In the genomic region with DNA sequence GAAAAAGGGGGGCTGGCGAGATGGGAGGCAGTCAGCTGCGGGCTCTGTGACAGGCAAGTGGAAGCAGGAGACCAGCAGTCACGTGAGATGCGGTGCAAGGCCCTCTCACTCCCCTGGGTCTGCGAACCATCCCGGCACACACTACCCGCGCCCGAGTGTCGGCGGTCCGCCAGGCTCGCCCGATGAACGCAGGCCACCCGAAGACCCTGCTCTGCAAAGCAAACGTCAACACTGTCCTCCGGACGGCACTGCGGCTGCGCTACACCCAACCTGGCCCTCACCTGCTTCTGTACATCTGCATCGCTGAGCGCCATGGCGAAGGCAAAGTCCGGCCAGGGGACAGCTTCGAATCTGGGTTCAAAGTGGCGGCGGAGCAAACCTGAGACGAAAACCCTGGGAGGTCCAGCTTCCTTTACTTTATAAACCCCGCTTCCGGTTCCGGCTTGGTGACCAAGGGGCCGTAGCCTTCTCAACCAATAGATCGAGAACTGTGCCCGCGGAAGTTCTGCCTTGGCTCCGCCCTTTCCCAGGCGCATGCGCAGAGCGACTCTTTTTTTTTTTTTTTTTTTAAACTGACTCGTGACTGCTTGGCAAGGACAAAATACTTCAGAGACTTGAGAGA, we compare ENCODE assay signal across 8 mouse cellular contexts. TPM values are rescaled to one million over a fixed set of nuclear protein-coding genes. Genes with fewer than 3 reads are reported as not detected.
DNase-seq lines count a peak whose midpoint lies in the region; ATAC-seq and TF ChIP-seq lines count a peak whose summit lies in the region.

A gene (minus strand): TSS at position 487 of the 622 bp plus-strand sequence.

- peak within 1 kb of the TSS; percentile 93 for H3ac ChIP-seq in C2C12 (ENCODE audit: control insufficient read depth, insufficient read length, low read depth)

- DNase-seq in brain, embryonic 14.5 days (ENCODE audit: low read depth): peak; percentile 98
- peak; percentile 98 for DNase-seq in kidney, postnatal 0 days (ENCODE audit: low spot score)
- peak; percentile 91 for DNase-seq in liver, embryonic 11.5 days (ENCODE audit: low spot score)
- peak; percentile 95 for DNase-seq in naive thymus-derived CD4-positive, alpha-beta T cell, adult 2 months (ENCODE audit: low read depth)

- H3K9me3 ChIP-seq in erythroblast, embryonic 14.5 days (ENCODE audit: control insufficient read depth, low read length): no peaks in the 10 kb centered on the region
- H3K9me3 ChIP-seq in heart, embryonic 12.5 days (replicated peaks): 0 out of 2 replicates have a peak, but pooled peaks cover 2% of the 10 kb centered on the region
- no peaks in the 10 kb centered on the region for H3K9me3 ChIP-seq in kidney, postnatal 0 days (replicated peaks; ENCODE audit: low read length)
- H3K9me3 ChIP-seq in liver, embryonic 11.5 days (ENCODE audit: control insufficient read depth, low read length): peaks cover 2% of the 10 kb centered on the region; the same call in 1 of the 2 replicates
- H3K9me3 ChIP-seq in stomach, embryonic 14.5 days (ENCODE audit: control insufficient read depth, low read depth, low read length): no peaks in the 10 kb centered on the region

- peak within 1 kb of the TSS; percentile 82 for H3K9ac ChIP-seq in heart, embryonic 12.5 days
- H3K9ac ChIP-seq in kidney, postnatal 0 days (ENCODE audit: low read depth, low read length): peak within 1 kb of the TSS; percentile 81
- peak within 1 kb of the TSS; percentile 74 for H3K9ac ChIP-seq in liver, embryonic 11.5 days (ENCODE audit: low read depth, low read length)
- peak within 1 kb of the TSS; percentile 54 for H3K9ac ChIP-seq in stomach, embryonic 14.5 days (replicated peaks; ENCODE audit: low read depth, low read length)

- TF ChIP-seq CTCF in C2C12 (IDR thresholded peaks at IDR 0.05; ENCODE audit: control insufficient read depth, insufficient read depth, insufficient read length): no peak
- no peak for TF ChIP-seq CTCF in brain, embryonic 14.5 days (IDR thresholded peaks at IDR 0.05; ENCODE audit: borderline replicate concordance, extremely low read depth, insufficient read depth, insufficient read length)
- no peak for TF ChIP-seq CTCF in kidney, postnatal 0 days (IDR thresholded peaks at IDR 0.05; ENCODE audit: low read depth)

- H3K27ac ChIP-seq in heart, embryonic 12.5 days (ENCODE audit: poor library complexity, severe bottlenecking): peak within 1 kb of the TSS; percentile 91
- H3K27ac ChIP-seq in kidney, postnatal 0 days: peak within 1 kb of the TSS; percentile 97
- peak within 1 kb of the TSS; percentile 81 for H3K27ac ChIP-seq in liver, embryonic 11.5 days (ENCODE audit: low read depth, low read length)
- peak within 1 kb of the TSS; percentile 90 for H3K27ac ChIP-seq in stomach, embryonic 14.5 days (ENCODE audit: low read length)

- H3K27me3 ChIP-seq in C2C12 (ENCODE audit: control insufficient read depth, insufficient read depth, insufficient read length): peaks cover 1% of the 10 kb centered on the region
- no peaks in the 10 kb centered on the region for H3K27me3 ChIP-seq in erythroblast, embryonic 14.5 days (ENCODE audit: control insufficient read depth)
- no peaks in the 10 kb centered on the region for H3K27me3 ChIP-seq in heart, embryonic 12.5 days (replicated peaks)
- H3K27me3 ChIP-seq in kidney, postnatal 0 days (ENCODE audit: insufficient read depth, low read length): no peaks in the 10 kb centered on the region
- H3K27me3 ChIP-seq in liver, embryonic 11.5 days (replicated peaks; ENCODE audit: control insufficient read depth, insufficient read depth, low read length): no peaks in the 10 kb centered on the region
- H3K27me3 ChIP-seq in stomach, embryonic 14.5 days (ENCODE audit: control insufficient read depth, insufficient read depth, low read length): no peaks in the 10 kb centered on the region

- peak within 1 kb of the TSS; percentile 72 for H3K4me2 ChIP-seq in heart, embryonic 12.5 days
- peak within 1 kb of the TSS; percentile 67 for H3K4me2 ChIP-seq in kidney, postnatal 0 days (ENCODE audit: low read length)
- peak within 1 kb of the TSS; percentile 74 for H3K4me2 ChIP-seq in liver, embryonic 11.5 days
- H3K4me2 ChIP-seq in stomach, embryonic 14.5 days (replicated peaks; ENCODE audit: low read depth, low read length): peak within 1 kb of the TSS; percentile 63

- H3K4me3 ChIP-seq in C2C12 (ENCODE audit: insufficient read depth, poor library complexity, severe bottlenecking): peak within 1 kb of the TSS; percentile 94
- H3K4me3 ChIP-seq in erythroblast, embryonic 14.5 days (replicated peaks): peak within 1 kb of the TSS; percentile 100
- H3K4me3 ChIP-seq in heart, embryonic 12.5 days: peak within 1 kb of the TSS; percentile 82
- peak within 1 kb of the TSS; percentile 86 for H3K4me3 ChIP-seq in kidney, postnatal 0 days (replicated peaks; ENCODE audit: low read depth, low read length)
- H3K4me3 ChIP-seq in liver, embryonic 11.5 days (ENCODE audit: low read depth, low read length): peak within 1 kb of the TSS; percentile 81
- peak within 1 kb of the TSS; percentile 91 for H3K4me3 ChIP-seq in stomach, embryonic 14.5 days (ENCODE audit: low read depth, low read length)

- peaks cover 62% of the 10 kb centered on the region for H3K4me1 ChIP-seq in erythroblast, embryonic 14.5 days (ENCODE audit: control insufficient read depth)
- peaks cover 17% of the 10 kb centered on the region for H3K4me1 ChIP-seq in heart, embryonic 12.5 days (replicated peaks)
- H3K4me1 ChIP-seq in kidney, postnatal 0 days (replicated peaks; ENCODE audit: insufficient read depth, low read length): peaks cover 7% of the 10 kb centered on the region; the same call in 1 of the 2 replicates
- H3K4me1 ChIP-seq in liver, embryonic 11.5 days (replicated peaks; ENCODE audit: control insufficient read depth, insufficient read depth, low read length): peaks cover 8% of the 10 kb centered on the region; the same call in 1 of the 2 replicates
- peaks cover 7% of the 10 kb centered on the region; the same call in 1 of the 2 replicates for H3K4me1 ChIP-seq in stomach, embryonic 14.5 days (ENCODE audit: control insufficient read depth, insufficient read depth, low read length)

- peaks cover 15% of the 10 kb centered on the region for H3K36me3 ChIP-seq in C2C12 (ENCODE audit: control insufficient read depth, insufficient read depth)
- peaks cover 39% of the 10 kb centered on the region for H3K36me3 ChIP-seq in erythroblast, embryonic 14.5 days (ENCODE audit: control insufficient read depth)
- H3K36me3 ChIP-seq in heart, embryonic 12.5 days: peaks cover 19% of the 10 kb centered on the region
- peaks cover 14% of the 10 kb centered on the region; the same call in 1 of the 2 replicates for H3K36me3 ChIP-seq in kidney, postnatal 0 days (ENCODE audit: insufficient read depth, low read length)
- peaks cover 22% of the 10 kb centered on the region for H3K36me3 ChIP-seq in liver, embryonic 11.5 days (ENCODE audit: control insufficient read depth, insufficient read depth, low read length)
- H3K36me3 ChIP-seq in stomach, embryonic 14.5 days (ENCODE audit: control insufficient read depth, insufficient read depth, low read length): peaks cover 13% of the 10 kb centered on the region

- ATAC-seq in heart, embryonic 12.5 days (ENCODE audit: insufficient number of reproducible peaks, low FRiP score): peak; percentile 95
- peak; percentile 97 for ATAC-seq in kidney, postnatal 0 days (replicated peaks; ENCODE audit: low FRiP score, low read depth)
- peak; percentile 90 for ATAC-seq in liver, embryonic 11.5 days (replicated peaks; ENCODE audit: low FRiP score)
- ATAC-seq in stomach, embryonic 14.5 days (ENCODE audit: insufficient number of reproducible peaks, insufficient read depth, low FRiP score, low read depth): peak; percentile 95

- peak; percentile 23; the same call in 1 of the 2 replicates for TF ChIP-seq POLR2A in brain, embryonic 14.5 days (IDR thresholded peaks at IDR 0.05; ENCODE audit: borderline replicate concordance, extremely low read depth, insufficient read depth, insufficient read length, poor library complexity, severe bottlenecking)

- 0% methylated on average over 41 of the region's 41 CpGs for WGBS in heart, embryonic 12.5 days
- under 1% methylated on average over 41 of the region's 41 CpGs for WGBS in kidney, postnatal 0 days
- under 1% methylated on average over 41 of the region's 41 CpGs for WGBS in liver, embryonic 11.5 days
- WGBS in stomach, embryonic 14.5 days: under 1% methylated on average over 41 of the region's 41 CpGs

- peaks cover 45% of the 10 kb centered on the region for H3K79me2 ChIP-seq in C2C12 (ENCODE audit: control insufficient read depth, insufficient read depth)

- peaks cover 38% of the 10 kb centered on the region for H3K79me3 ChIP-seq in C2C12 (ENCODE audit: low read depth)

TF ChIP-seq in C2C12, 6 proteins besides CTCF, POLR2A, EP300 and RAD21:
- TF ChIP-seq FOSL1 (IDR thresholded peaks at IDR 0.05; ENCODE audit: insufficient read depth, low read length, poor library complexity, severe bottlenecking): no peak
- peak; percentile 52 for TF ChIP-seq USF1 (IDR thresholded peaks at IDR 0.05; ENCODE audit: low read depth)

RNA-seq across cellular contexts. Expression of the gene that starts here (rescaled TPM):
- 90.1 TPM for polyA plus RNA-seq in C2C12 (2012; fragmentation: generic; extraction: Trizol)
- 162 and 195 TPM in 2 replicates for polyA plus RNA-seq in brain, embryonic 14.5 days (2012; rRNA removed)
- polyA plus RNA-seq in erythroblast, embryonic 14.5 days (2012): 19.0 and 20.2 TPM in 2 replicates
- 144 and 145 TPM in 2 replicates for polyA plus RNA-seq in heart, embryonic 12.5 days (2016; fragmentation: Nextera tagmentation; extraction: Ambion mirVana)
- polyA plus RNA-seq in kidney, postnatal 0 days (2015; fragmentation: Nextera tagmentation; extraction: Ambion mirVana): 320 and 335 TPM in 2 replicates
- 160 and 164 TPM in 2 replicates for polyA plus RNA-seq in liver, embryonic 11.5 days (2014; fragmentation: Nextera tagmentation; extraction: Ambion mirVana)
- polyA plus RNA-seq in stomach, embryonic 14.5 days (2014; fragmentation: Nextera tagmentation; extraction: Ambion mirVana): 125 and 128 TPM in 2 replicates

Comparison
In these comparisons a context has a peak if more than half of its experiments do, and no peak if none do; other contexts are left out.
1. Peak in every context shown above with its lines: DNase-seq, ATAC-seq, H3K4me3 ChIP-seq and H3K27ac ChIP-seq.